9 mouse cellular contexts compared by ENCODE assay signal in genomic region chr17:73302104-73302503, GRCm38 (mm10).
DNase-seq lines count a peak whose midpoint lies in the region; ATAC-seq and TF ChIP-seq lines count a peak whose summit lies in the region.
"Had no signal": no experiment of that assay in that cellular context is flagged by ENCODE, and none has a peak within 500 bp of the region (broad histone marks: within the 10 kb centered on the region; RNA-seq: fewer than 3 reads in every experiment).

No protein-coding gene starts in this region.

- H3K79me3 ChIP-seq in C2C12 (ENCODE audit: low read depth): no peaks in the 10 kb centered on the region

- WGBS in bone marrow, adult 2 months: 4% methylated on average over 10 of the region's 10 CpGs
- WGBS in heart, embryonic 12.5 days: 5% methylated on average over 10 of the region's 10 CpGs
- WGBS in kidney, embryonic 15.5 days: 5% methylated on average over 10 of the region's 10 CpGs

- H3K79me2 ChIP-seq in C2C12 (ENCODE audit: control insufficient read depth, insufficient read depth): no peaks in the 10 kb centered on the region

- H3K27me3 ChIP-seq in C2C12 (ENCODE audit: control insufficient read depth, insufficient read depth, insufficient read length): no peaks in the 10 kb centered on the region
- H3K27me3 ChIP-seq in heart, embryonic 12.5 days (replicated peaks): peaks cover 17% of the 10 kb centered on the region
- H3K27me3 ChIP-seq in kidney, embryonic 15.5 days: peaks cover 25% of the 10 kb centered on the region

- no peak overlapping the region for H3ac ChIP-seq in C2C12 (ENCODE audit: control insufficient read depth, insufficient read length, low read depth)

- peak; percentile 71 for DNase-seq in liver
- peak; percentile 60 to 74 for DNase-seq in spleen, postnatal 14 days (ENCODE audit: low spot score in 2 of 2)

- H3K4me3 ChIP-seq in C2C12 (ENCODE audit: insufficient read depth, poor library complexity, severe bottlenecking): no peak overlapping the region
- no peak overlapping the region for H3K4me3 ChIP-seq in bone marrow, adult 2 months (replicated peaks; ENCODE audit: control insufficient read depth, low read depth, low read length)
- no peak overlapping the region for H3K4me3 ChIP-seq in embryonic fibroblast, embryonic 13.5 days (ENCODE audit: insufficient read depth, low read length)
- H3K4me3 ChIP-seq in heart, embryonic 12.5 days: no peak overlapping the region
- no peak overlapping the region for H3K4me3 ChIP-seq in kidney, embryonic 15.5 days (replicated peaks)
- H3K4me3 ChIP-seq: embryonic facial prominence, embryonic 12.5 days had no signal

- no peak for TF ChIP-seq POLR2A in bone marrow, adult 2 months (IDR thresholded peaks at IDR 0.05; ENCODE audit: borderline replicate concordance, control insufficient read depth, low read depth, low read length)
- TF ChIP-seq POLR2A in embryonic fibroblast, embryonic 13.5 days (IDR thresholded peaks at IDR 0.05; ENCODE audit: low read depth, low read length): no peak

- no peaks in the 10 kb centered on the region for H3K9me3 ChIP-seq in heart, embryonic 12.5 days (replicated peaks)
- no peaks in the 10 kb centered on the region for H3K9me3 ChIP-seq in kidney, embryonic 15.5 days (replicated peaks)
- H3K9me3 ChIP-seq: embryonic facial prominence, embryonic 12.5 days had no signal

- peak; percentile 43; the same call in 1 of the 2 replicates for ATAC-seq in heart, embryonic 12.5 days (ENCODE audit: insufficient number of reproducible peaks, low FRiP score)
- ATAC-seq in kidney, embryonic 15.5 days (replicated peaks; ENCODE audit: low FRiP score): peak; percentile 70
- ATAC-seq in monocyte, adult 5-6 weeks (replicated peaks; ENCODE audit: insufficient number of reproducible peaks, low FRiP score, low TSS enrichment, poor library complexity, severe bottlenecking): peak; percentile 48

- H3K36me3 ChIP-seq in C2C12 (ENCODE audit: control insufficient read depth, insufficient read depth): no peaks in the 10 kb centered on the region
- no peaks in the 10 kb centered on the region for H3K36me3 ChIP-seq in heart, embryonic 12.5 days
- no peaks in the 10 kb centered on the region for H3K36me3 ChIP-seq in kidney, embryonic 15.5 days
- H3K36me3 ChIP-seq: embryonic facial prominence, embryonic 12.5 days had no signal

- H3K4me2 ChIP-seq in heart, embryonic 12.5 days: no peak overlapping the region
- H3K4me2 ChIP-seq in kidney, embryonic 15.5 days: no peak overlapping the region
- H3K4me2 ChIP-seq: embryonic facial prominence, embryonic 12.5 days had no signal

- TF ChIP-seq CTCF in C2C12 (IDR thresholded peaks at IDR 0.05; ENCODE audit: control insufficient read depth, insufficient read depth, insufficient read length): peak; percentile 87
- TF ChIP-seq CTCF in bone marrow, adult 2 months (IDR thresholded peaks at IDR 0.05; ENCODE audit: control insufficient read depth, insufficient read depth, low read length): peak; percentile 91
- TF ChIP-seq CTCF in embryonic fibroblast, embryonic 13.5 days (IDR thresholded peaks at IDR 0.05; ENCODE audit: borderline replicate concordance, insufficient read depth, low read length): peak; percentile 87

- H3K4me1 ChIP-seq in bone marrow, adult 2 months (ENCODE audit: control insufficient read depth, insufficient read depth, low read length): no peaks in the 10 kb centered on the region; the same call in 1 of the 2 replicates
- no peaks in the 10 kb centered on the region for H3K4me1 ChIP-seq in embryonic fibroblast, embryonic 13.5 days (ENCODE audit: control insufficient read depth, insufficient read depth, low read length)
- peaks cover 13% of the 10 kb centered on the region for H3K4me1 ChIP-seq in heart, embryonic 12.5 days (replicated peaks)
- peaks cover 8% of the 10 kb centered on the region; the same call in 1 of the 2 replicates for H3K4me1 ChIP-seq in kidney, embryonic 15.5 days
- H3K4me1 ChIP-seq: embryonic facial prominence, embryonic 12.5 days had no signal

- H3K9ac ChIP-seq in heart, embryonic 12.5 days: no peak overlapping the region
- no peak overlapping the region for H3K9ac ChIP-seq in kidney, embryonic 15.5 days
- H3K9ac ChIP-seq: embryonic facial prominence, embryonic 12.5 days had no signal

- H3K27ac ChIP-seq in bone marrow, adult 2 months (ENCODE audit: control insufficient read depth, insufficient read depth, low read depth, low read length, poor library complexity): no peak overlapping the region
- H3K27ac ChIP-seq in embryonic fibroblast, embryonic 13.5 days (ENCODE audit: insufficient read depth, low read length): no peak overlapping the region
- H3K27ac ChIP-seq in heart, embryonic 12.5 days (ENCODE audit: poor library complexity, severe bottlenecking): no peak overlapping the region
- H3K27ac ChIP-seq in kidney, embryonic 15.5 days: no peak overlapping the region
- H3K27ac ChIP-seq: embryonic facial prominence, embryonic 12.5 days had no signal

TF ChIP-seq in C2C12, 6 proteins besides CTCF, POLR2A, EP300 and RAD21:
- no peak for TF ChIP-seq MYOG (IDR thresholded peaks at IDR 0.05; ENCODE audit: control insufficient read depth, extremely low read depth, insufficient read length)
- TF ChIP-seq CEBPB (IDR thresholded peaks at IDR 0.05; ENCODE audit: low read depth): no peak
- no peak for TF ChIP-seq MYOD1 (IDR thresholded peaks at IDR 0.05; ENCODE audit: control insufficient read depth, insufficient read length, low read depth)
- no peak for TF ChIP-seq MAX (IDR thresholded peaks at IDR 0.05)
- no peak for TF ChIP-seq USF1 (IDR thresholded peaks at IDR 0.05; ENCODE audit: low read depth)
- TF ChIP-seq FOSL1 (IDR thresholded peaks at IDR 0.05; ENCODE audit: insufficient read depth, low read length, poor library complexity, severe bottlenecking): no peak
